Mouse (Mus musculus): ENCODE results near the gene Arl4c. TPM values are rescaled to one million over a fixed set of nuclear protein-coding genes. Genes with fewer than 3 reads are reported as not detected.

Gene Arl4c
- polyA plus RNA-seq, 1 experiment from 2014 or later: 1.5 TPM

DNA sequence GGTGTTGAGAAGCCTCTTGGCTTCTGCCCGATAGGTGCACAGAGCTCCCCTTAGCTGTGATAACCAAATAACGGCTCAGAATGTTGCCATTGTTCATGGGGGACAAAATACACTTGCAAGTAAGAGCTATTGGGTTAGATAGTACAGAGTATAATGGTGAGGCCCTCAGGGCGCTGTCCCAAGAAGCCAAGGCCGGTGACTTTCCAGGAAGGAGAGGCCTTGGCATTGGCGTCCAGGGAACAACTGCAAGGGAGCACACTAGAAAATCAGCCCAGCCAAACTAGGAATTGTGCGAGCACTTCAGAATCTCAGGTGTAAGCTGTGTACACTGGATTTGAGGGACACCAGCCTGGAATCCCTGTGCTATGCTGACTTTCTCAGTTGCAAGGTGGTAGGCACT lies 11.4 kb downstream of the Arl4c start:
- H3K9me3 ChIP-seq (ENCODE audit: low read length): no peaks in the 10 kb centered on the region
- TF ChIP-seq EP300 (IDR thresholded peaks at IDR 0.05; ENCODE audit: low read depth) (no peak), CTCF (IDR thresholded peaks at IDR 0.05; ENCODE audit: low read depth) (no peak)
- H3K4me3 ChIP-seq (ENCODE audit: low read depth, low read length): no peak overlapping the region
- H3K27me3 ChIP-seq (ENCODE audit: insufficient read depth, low read length): 0 out of 2 replicates have a peak, but pooled peaks cover 3% of the 10 kb centered on the region
- ATAC-seq (no peak), DNase-seq (no peak)
- H3K9ac ChIP-seq (replicated peaks): no peak overlapping the region
- H3K36me3 ChIP-seq (replicated peaks; ENCODE audit: insufficient read depth, low read length): no peaks in the 10 kb centered on the region
- 79% methylated on average over 6 of the region's 6 CpGs for WGBS (ENCODE audit: insufficient replicate concordance)
- no peak overlapping the region for H3K27ac ChIP-seq (ENCODE audit: low read depth)
- H3K4me1 ChIP-seq (ENCODE audit: insufficient read depth): no peaks in the 10 kb centered on the region
- H3K4me2 ChIP-seq (ENCODE audit: low read depth, low read length): no peak overlapping the region

DNA sequence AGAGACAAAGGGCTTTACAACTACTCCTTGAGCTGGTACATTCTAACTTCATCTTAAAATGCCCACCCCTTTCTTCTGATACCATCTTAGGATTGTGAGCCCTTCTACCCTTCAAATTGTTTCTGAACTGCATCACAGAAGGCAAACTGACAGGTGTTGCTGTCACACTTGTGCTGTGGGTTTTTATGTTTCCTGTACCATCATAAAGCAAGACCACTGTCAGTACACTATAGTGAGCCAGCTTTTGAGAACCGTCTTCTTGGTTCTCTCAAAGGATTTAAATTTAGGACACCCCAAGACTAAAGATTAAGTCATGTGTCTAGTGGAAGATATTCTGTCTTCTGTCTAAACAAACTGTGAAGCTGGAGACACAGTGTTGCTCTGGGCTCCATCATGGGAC lies 17.3 kb downstream of the Arl4c start:
- Histone ChIP-seq H3K4me1 (ENCODE audit: insufficient read depth) (no peaks in the 10 kb centered on the region), H3K9me3 (ENCODE audit: low read length) (no peaks in the 10 kb centered on the region), H3K36me3 (replicated peaks; ENCODE audit: insufficient read depth, low read length) (no peaks in the 10 kb centered on the region), H3K4me3 (ENCODE audit: low read depth, low read length) (no peak overlapping the region), H3K4me2 (ENCODE audit: low read depth, low read length) (no peak overlapping the region), H3K9ac (replicated peaks) (no peak overlapping the region), H3K27ac (ENCODE audit: low read depth) (no peak overlapping the region), H3K27me3 (ENCODE audit: insufficient read depth, low read length) (no peaks in the 10 kb centered on the region)
- TF ChIP-seq EP300 (IDR thresholded peaks at IDR 0.05; ENCODE audit: low read depth) (no peak), CTCF (IDR thresholded peaks at IDR 0.05; ENCODE audit: low read depth) (no peak)
- WGBS (ENCODE audit: insufficient replicate concordance): 60% methylated on average over 1 of the region's 1 CpGs
- no peak for ATAC-seq
- DNase-seq: no peak

- Histone ChIP-seq H3K27ac (ENCODE audit: low read depth) (no peak overlapping the region), H3K4me1 (ENCODE audit: insufficient read depth) (no peaks in the 10 kb centered on the region), H3K4me3 (ENCODE audit: low read depth, low read length) (no peak overlapping the region), H3K36me3 (replicated peaks; ENCODE audit: insufficient read depth, low read length) (no peaks in the 10 kb centered on the region), H3K9me3 (ENCODE audit: low read length) (no peaks in the 10 kb centered on the region), H3K9ac (replicated peaks) (no peak overlapping the region), H3K27me3 (ENCODE audit: insufficient read depth, low read length) (no peaks in the 10 kb centered on the region), H3K4me2 (ENCODE audit: low read depth, low read length) (no peak overlapping the region)
- no peak for TF ChIP-seq EP300 (IDR thresholded peaks at IDR 0.05; ENCODE audit: low read depth)
- TF ChIP-seq CTCF (IDR thresholded peaks at IDR 0.05; ENCODE audit: low read depth): no peak
- 84% methylated on average over 4 of the region's 4 CpGs for WGBS (ENCODE audit: insufficient replicate concordance)
- no peak for DNase-seq
- no peak for ATAC-seq
These were observed 20.4 kb downstream of the Arl4c start for GRCm38 (mm10) chr1:88681596-88681995.

- Histone ChIP-seq H3K27ac (ENCODE audit: low read depth) (no peak overlapping the region), H3K4me1 (ENCODE audit: insufficient read depth) (no peaks in the 10 kb centered on the region), H3K36me3 (replicated peaks; ENCODE audit: insufficient read depth, low read length) (no peaks in the 10 kb centered on the region), H3K9ac (replicated peaks) (no peak overlapping the region), H3K4me2 (ENCODE audit: low read depth, low read length) (no peak overlapping the region), H3K27me3 (ENCODE audit: insufficient read depth, low read length) (no peaks in the 10 kb centered on the region), H3K4me3 (ENCODE audit: low read depth, low read length) (no peak overlapping the region), H3K9me3 (ENCODE audit: low read length) (no peaks in the 10 kb centered on the region)
- ATAC-seq (no peak), DNase-seq (no peak)
- WGBS (ENCODE audit: insufficient replicate concordance): 27% methylated on average over 3 of the region's 3 CpGs
- TF ChIP-seq EP300 (IDR thresholded peaks at IDR 0.05; ENCODE audit: low read depth) (no peak), CTCF (IDR thresholded peaks at IDR 0.05; ENCODE audit: low read depth) (no peak)
These were observed 21.2 kb downstream of the Arl4c start for GRCm38 (mm10) chr1:88680804-88681203.

GRCm38 (mm10) chr1:88678231-88678739 lies 23.7 kb downstream of the Arl4c start:
- no peak overlapping the region for H3K4me3 ChIP-seq (ENCODE audit: low read depth, low read length)
- ATAC-seq: no peak
- H3K36me3 ChIP-seq (replicated peaks; ENCODE audit: insufficient read depth, low read length): no peaks in the 10 kb centered on the region
- DNase-seq: no peak
- H3K9me3 ChIP-seq (ENCODE audit: low read length): no peaks in the 10 kb centered on the region
- H3K27ac ChIP-seq (ENCODE audit: low read depth): no peak overlapping the region
- TF ChIP-seq EP300 (IDR thresholded peaks at IDR 0.05; ENCODE audit: low read depth) (no peak), CTCF (IDR thresholded peaks at IDR 0.05; ENCODE audit: low read depth) (no peak)
- H3K27me3 ChIP-seq (ENCODE audit: insufficient read depth, low read length): no peaks in the 10 kb centered on the region
- 53% methylated on average over 3 of the region's 3 CpGs for WGBS (ENCODE audit: insufficient replicate concordance)
- H3K4me1 ChIP-seq (ENCODE audit: insufficient read depth): no peaks in the 10 kb centered on the region
- no peak overlapping the region for H3K4me2 ChIP-seq (ENCODE audit: low read depth, low read length)
- H3K9ac ChIP-seq (replicated peaks): no peak overlapping the region

- H3K27ac ChIP-seq (ENCODE audit: low read depth): no peak overlapping the region
- no peaks in the 10 kb centered on the region for H3K9me3 ChIP-seq (ENCODE audit: low read length)
- ATAC-seq (no peak), DNase-seq (no peak)
- H3K36me3 ChIP-seq (replicated peaks; ENCODE audit: insufficient read depth, low read length): no peaks in the 10 kb centered on the region
- no peak overlapping the region for H3K4me3 ChIP-seq (ENCODE audit: low read depth, low read length)
- H3K4me1 ChIP-seq (ENCODE audit: insufficient read depth): no peaks in the 10 kb centered on the region
- WGBS (ENCODE audit: insufficient replicate concordance): 60% methylated on average over 4 of the region's 4 CpGs
- no peak overlapping the region for H3K9ac ChIP-seq (replicated peaks)
- H3K4me2 ChIP-seq (ENCODE audit: low read depth, low read length): no peak overlapping the region
- H3K27me3 ChIP-seq (ENCODE audit: insufficient read depth, low read length): no peaks in the 10 kb centered on the region
- TF ChIP-seq CTCF (IDR thresholded peaks at IDR 0.05; ENCODE audit: low read depth) (no peak), EP300 (IDR thresholded peaks at IDR 0.05; ENCODE audit: low read depth) (no peak)
These were observed 31.2 kb downstream of the Arl4c start for GRCm38 (mm10) chr1:88670807-88671206.

All from liver, postnatal 0 days (tissue).